Mouse (Mus musculus) hindbrain, embryonic 11.5 days (tissue): ENCODE measurements at regions not wholly inside any gene's neighbourhood (a gene's known extent, or its start where the extent isn't known, plus 50 kb on each side); places are given as distances from the start of the nearest gene placed in this dataset.

ENCODE experiments used
- ATAC-seq: fragments of 200-750 bp; cut with Nextera tagmentation; 2 replicates; pipeline ENCODE4 v1.8.0; 2017; ENCODE audit warnings: mild to moderate bottlenecking, moderate TSS enrichment, moderate library complexity; ENCODE audit not compliant: low FRiP score
- DNase-seq: peaks from one replicate; pipeline ENCODE4 v3.0.0-alpha.2; 2015; ENCODE audit warnings: low spot score
- H3K27ac ChIP-seq: fragments of 300-500 bp; sonication (generic); 2 replicates; pipeline ENCODE4 v1.5.1; 2014; ENCODE audit warnings: mild to moderate bottlenecking, low read depth, low read length
- H3K27me3 ChIP-seq: fragments of 300-500 bp; sonication (generic); 2 replicates; pipeline ENCODE4 v1.6.1; 2014; ENCODE audit warnings: mild to moderate bottlenecking, low read length, moderate library complexity, mixed read lengths; ENCODE audit not compliant: control insufficient read depth, insufficient read depth
- H3K36me3 ChIP-seq: fragments of 300-500 bp; sonication (generic); 2 replicates; pipeline ENCODE4 v1.6.1; 2014; ENCODE audit warnings: mild to moderate bottlenecking, low read length, moderate library complexity, mixed read lengths; ENCODE audit not compliant: control insufficient read depth, insufficient read depth
- H3K4me1 ChIP-seq: fragments of 300-500 bp; sonication (generic); replicated peaks from 2 replicates; pipeline ENCODE4 v1.6.1; 2014; ENCODE audit warnings: low read length, mixed read lengths; ENCODE audit not compliant: control insufficient read depth, insufficient read depth
- H3K4me2 ChIP-seq: fragments of 300-500 bp; sonication (generic); replicated peaks from 2 replicates; pipeline ENCODE4 v1.6.1; 2014; ENCODE audit warnings: mild to moderate bottlenecking, low read depth, low read length
- H3K4me3 ChIP-seq: fragments of 300-500 bp; sonication (generic); 2 replicates; pipeline ENCODE4 v1.5.1; 2014; ENCODE audit warnings: low read depth, low read length
- H3K9ac ChIP-seq: fragments of 300-500 bp; sonication (generic); 2 replicates; pipeline ENCODE4 v1.6.1; 2014; ENCODE audit warnings: low read depth, low read length
- H3K9me3 ChIP-seq: fragments of 300-500 bp; sonication (generic); 2 replicates; pipeline ENCODE4 v1.6.1; 2016; ENCODE audit warnings: low read length; ENCODE audit not compliant: control insufficient read depth
- WGBS: fragments of 180-500 bp; shearing (Covaris S2); extraction: QIAGEN DNeasy Blood & Tissue Kit; methylation state at CpG from one replicate; pipeline ENCODE4 v1.1.7; 2014; 5-methylcytosine and 5-hydroxymethylcytosine counted together

- no peak for DNase-seq
- no peak overlapping the region for H3K4me3 ChIP-seq
- no peaks in the 10 kb centered on the region for H3K9me3 ChIP-seq
- no peak overlapping the region for H3K4me2 ChIP-seq
- 66% methylated on average over 5 of the region's 5 CpGs for WGBS
- no peak for ATAC-seq
- H3K9ac ChIP-seq, result no peak overlapping the region
- no peaks in the 10 kb centered on the region for H3K4me1 ChIP-seq
- no peak overlapping the region for H3K27ac ChIP-seq
- no peaks in the 10 kb centered on the region for H3K27me3 ChIP-seq
- H3K36me3 ChIP-seq, result no peaks in the 10 kb centered on the region
These were observed 873.5 kb downstream of the Rapgef2 start for GRCm38 (mm10) chr3:78412669-78413419.

- Histone ChIP-seq H3K27ac (no peak overlapping the region), H3K9ac (no peak overlapping the region), H3K4me3 (no peak overlapping the region), H3K27me3 (no peaks in the 10 kb centered on the region), H3K4me2 (no peak overlapping the region), H3K36me3 (no peaks in the 10 kb centered on the region), H3K9me3 (no peaks in the 10 kb centered on the region), H3K4me1 (no peaks in the 10 kb centered on the region)
- WGBS, result 65% methylated on average over 4 of the region's 4 CpGs
- DNase-seq, result no peak
- ATAC-seq, result no peak
These were observed 874.9 kb downstream of the Rapgef2 start for GRCm38 (mm10) chr3:78411395-78411794.

- no peaks in the 10 kb centered on the region for H3K36me3 ChIP-seq
- H3K27ac ChIP-seq, result no peak overlapping the region
- H3K4me2 ChIP-seq, result no peak overlapping the region
- H3K9me3 ChIP-seq, result no peaks in the 10 kb centered on the region
- DNase-seq, result no peak
- peak; percentile 77 for ATAC-seq
- no peaks in the 10 kb centered on the region for H3K27me3 ChIP-seq
- no peak overlapping the region for H3K9ac ChIP-seq
- WGBS, result 30% methylated on average over 3 of the region's 3 CpGs
- no peak overlapping the region for H3K4me3 ChIP-seq
- H3K4me1 ChIP-seq, result no peaks in the 10 kb centered on the region
These were observed 877.1 kb downstream of the Rapgef2 start for GRCm38 (mm10) chr3:78409237-78409636.

- Histone ChIP-seq H3K27ac (no peak overlapping the region), H3K9ac (no peak overlapping the region), H3K27me3 (no peaks in the 10 kb centered on the region), H3K4me2 (no peak overlapping the region), H3K4me3 (no peak overlapping the region), H3K4me1 (no peaks in the 10 kb centered on the region), H3K9me3 (no peaks in the 10 kb centered on the region), H3K36me3 (no peaks in the 10 kb centered on the region)
- DNase-seq (no peak), ATAC-seq (no peak)
- WGBS, result 53% methylated on average over 6 of the region's 6 CpGs
These were observed 880.4 kb downstream of the Rapgef2 start for GRCm38 (mm10) chr3:78405760-78406467.

GRCm38 (mm10) chr3:78358377-78358776 is 927.9 kb downstream of the Rapgef2 start:
- no peaks in the 10 kb centered on the region for H3K4me1 ChIP-seq
- no peaks in the 10 kb centered on the region for H3K9me3 ChIP-seq
- no peaks in the 10 kb centered on the region for H3K27me3 ChIP-seq
- no peak overlapping the region for H3K9ac ChIP-seq
- H3K4me3 ChIP-seq, result no peak overlapping the region
- H3K36me3 ChIP-seq, result no peaks in the 10 kb centered on the region
- no peak overlapping the region for H3K27ac ChIP-seq
- peak; percentile 75 for DNase-seq
- ATAC-seq, result 0 out of 2 replicates have a peak, but pooled peaks have one; percentile 34
- 43% methylated on average over 1 of the region's 1 CpGs for WGBS
- no peak overlapping the region for H3K4me2 ChIP-seq

- WGBS, result 81% methylated on average over 1 of the region's 1 CpGs
- Histone ChIP-seq H3K9me3 (no peaks in the 10 kb centered on the region), H3K27me3 (no peaks in the 10 kb centered on the region), H3K4me3 (no peak overlapping the region), H3K4me2 (no peak overlapping the region), H3K4me1 (no peaks in the 10 kb centered on the region), H3K36me3 (no peaks in the 10 kb centered on the region), H3K9ac (no peak overlapping the region), H3K27ac (no peak overlapping the region)
- DNase-seq (no peak), ATAC-seq (no peak)
These were observed 946.4 kb downstream of the Rapgef2 start for GRCm38 (mm10) chr3:78339891-78340290.

GRCm38 (mm10) chr3:78311630-78312406 is 974.5 kb downstream of the Rapgef2 start:
- Histone ChIP-seq H3K4me1 (no peaks in the 10 kb centered on the region), H3K4me2 (no peak overlapping the region), H3K9ac (no peak overlapping the region), H3K4me3 (no peak overlapping the region), H3K27me3 (no peaks in the 10 kb centered on the region), H3K9me3 (no peaks in the 10 kb centered on the region), H3K27ac (no peak overlapping the region), H3K36me3 (no peaks in the 10 kb centered on the region)
- ATAC-seq (no peak), DNase-seq (no peak)
- WGBS, result 81% methylated on average over 7 of the region's 7 CpGs

- no peaks in the 10 kb centered on the region for H3K9me3 ChIP-seq
- H3K36me3 ChIP-seq, result no peaks in the 10 kb centered on the region
- H3K4me3 ChIP-seq, result no peak overlapping the region
- no peaks in the 10 kb centered on the region for H3K27me3 ChIP-seq
- DNase-seq (no peak), ATAC-seq (no peak)
- H3K9ac ChIP-seq, result no peak overlapping the region
- H3K4me1 ChIP-seq, result no peaks in the 10 kb centered on the region
- no peak overlapping the region for H3K27ac ChIP-seq
- no peak overlapping the region for H3K4me2 ChIP-seq
These were observed 985.8 kb downstream of the Rapgef2 start for GRCm38 (mm10) chr3:78300506-78300905.
